In genomic region chr2:103556125-103556877, GRCm38 (mm10) we compare ENCODE assay signal across 8 mouse cellular contexts. TPM values are rescaled to one million over a fixed set of nuclear protein-coding genes. Genes with fewer than 3 reads are reported as not detected.
DNase-seq lines count a peak whose midpoint lies in the region; ATAC-seq and TF ChIP-seq lines count a peak whose summit lies in the region.

No protein-coding gene starts in this region.

- no peaks in the 10 kb centered on the region for H3K36me3 ChIP-seq in heart, embryonic 11.5 days (ENCODE audit: control insufficient read depth, insufficient read depth, low read length)
- H3K36me3 ChIP-seq in heart, embryonic 10.5 days, result no peaks in the 10 kb centered on the region
- no peaks in the 10 kb centered on the region for H3K36me3 ChIP-seq in MEL (ENCODE audit: control insufficient read depth in 1 of 2, insufficient read depth in 2 of 2, low read length in 2 of 2)

- peak in 2 of 3 experiments; percentile 34 to 57; a peak in 4 of 6 replicates for TF ChIP-seq CTCF in MEL (IDR thresholded peaks at IDR 0.05 in 2 of 3, conservative IDR thresholded peaks at IDR 0.05 in 1 of 3; ENCODE audit: control insufficient read depth in 1 of 3, insufficient read depth in 1 of 3, low read depth in 2 of 3, low read length in 3 of 3, poor library complexity in 1 of 3, severe bottlenecking in 1 of 3)

- ATAC-seq in heart, embryonic 11.5 days (replicated peaks; ENCODE audit: insufficient number of reproducible peaks, low FRiP score, low TSS enrichment), result 0 out of 2 replicates have a peak, but pooled peaks have one; percentile 35

- no peak overlapping the region for H3K4me2 ChIP-seq in heart, embryonic 11.5 days

- H3K9ac ChIP-seq in heart, embryonic 11.5 days (ENCODE audit: low read depth, low read length), result no peak overlapping the region
- H3K9ac ChIP-seq in MEL (ENCODE audit: control insufficient read depth, low read depth, low read length, poor library complexity, severe bottlenecking), result no peak overlapping the region

- DNase-seq in heart, embryonic 10.5 days (ENCODE audit: low spot score), result no peak
- DNase-seq in 3T3-L1 (ENCODE audit: low read depth, low spot score) (peak; percentile 47), MEL (ENCODE audit: low read depth, low spot score) (peak; percentile 31)
- DNase-seq in kidney, adult 9 months, result peak; percentile 69
- no peak for DNase-seq in frontal cortex, postnatal 10 days (ENCODE audit: low spot score in 2 of 2)
- no peak for DNase-seq in spleen, postnatal 36 days (ENCODE audit: low spot score in 2 of 2)
- no peak for DNase-seq in left cerebral cortex, adult 8-10 months (ENCODE audit: low spot score in 2 of 2)

- H3K9me3 ChIP-seq in heart, embryonic 11.5 days (replicated peaks; ENCODE audit: control insufficient read depth, low read length), result no peaks in the 10 kb centered on the region
- no peaks in the 10 kb centered on the region for H3K9me3 ChIP-seq in heart, embryonic 10.5 days
- no peaks in the 10 kb centered on the region for H3K9me3 ChIP-seq in MEL (replicated peaks; ENCODE audit: insufficient read depth, low read length)

- no peak overlapping the region for H3K27ac ChIP-seq in heart, embryonic 11.5 days (ENCODE audit: low read depth, low read length)
- H3K27ac ChIP-seq in heart, embryonic 10.5 days, result no peak overlapping the region
- no peak overlapping the region for H3K27ac ChIP-seq in MEL (ENCODE audit: control insufficient read depth, low read depth, low read length)

- TF ChIP-seq RAD21 in MEL (IDR thresholded peaks at IDR 0.05; ENCODE audit: low read depth, low read length), result peak; percentile 64

- H3K27me3 ChIP-seq in heart, embryonic 11.5 days (ENCODE audit: control insufficient read depth, insufficient read depth, low read length), result no peaks in the 10 kb centered on the region
- H3K27me3 ChIP-seq in heart, embryonic 10.5 days (ENCODE audit: insufficient read depth, poor library complexity, severe bottlenecking), result peaks cover 5% of the 10 kb centered on the region; the same call in 1 of the 2 replicates
- H3K27me3 ChIP-seq in MEL (ENCODE audit: control insufficient read depth in 1 of 2, insufficient read depth in 2 of 2, low read length in 2 of 2), result peaks cover 6 to 7% of the 10 kb centered on the region in 2 experiments

- no peak for TF ChIP-seq EP300 in MEL (IDR thresholded peaks at IDR 0.05; ENCODE audit: low read depth in 1 of 2, low read length in 2 of 2)

- no peaks in the 10 kb centered on the region for H3K79me2 ChIP-seq in MEL (ENCODE audit: control insufficient read depth, insufficient read depth, low read length, poor library complexity)

- TF ChIP-seq POLR2A in MEL (IDR thresholded peaks at IDR 0.05; ENCODE audit: control insufficient read depth in 1 of 2, insufficient read depth in 1 of 2, low read depth in 1 of 2, low read length in 2 of 2, poor library complexity in 1 of 2), result no peak

- H3K4me1 ChIP-seq in heart, embryonic 11.5 days (ENCODE audit: control insufficient read depth, insufficient read depth, low read length), result no peaks in the 10 kb centered on the region
- H3K4me1 ChIP-seq in heart, embryonic 10.5 days, result peaks cover 12% of the 10 kb centered on the region
- H3K4me1 ChIP-seq in MEL (ENCODE audit: control insufficient read depth in 1 of 2, insufficient read depth in 2 of 2, low read length in 2 of 2), result no peaks in the 10 kb centered on the region

- WGBS in heart, embryonic 11.5 days (ENCODE audit: insufficient replicate concordance), result 45% methylated on average over 10 of the region's 10 CpGs
- WGBS in heart, embryonic 10.5 days, result 42% methylated on average over 10 of the region's 10 CpGs

- H3K4me3 ChIP-seq in heart, embryonic 11.5 days (ENCODE audit: low read depth, low read length), result no peak overlapping the region
- H3K4me3 ChIP-seq in heart, embryonic 10.5 days, result no peak overlapping the region
- H3K4me3 ChIP-seq in MEL (ENCODE audit: control insufficient read depth in 1 of 2, insufficient read depth in 1 of 2, low read depth in 2 of 2, low read length in 2 of 2), result no peak overlapping the region

TF ChIP-seq in MEL, 35 proteins besides CTCF, POLR2A, EP300 and RAD21:
- TF ChIP-seq ZC3H11A (IDR thresholded peaks at IDR 0.05; ENCODE audit: low read depth, low read length) (peak; percentile 71), GATA1 (IDR thresholded peaks at IDR 0.05; ENCODE audit: low read depth, low read length) (no peak), SMC3 (IDR thresholded peaks at IDR 0.05; ENCODE audit: low read depth, low read length) (peak; percentile 74)

RNA-seq across cellular contexts. Expression of gene Abtb2, which starts 9.8 kb away (rescaled TPM):
- 15.6 and 20.6 TPM in 2 replicates for polyA plus RNA-seq in heart, embryonic 11.5 days (2014; fragmentation: Nextera tagmentation; extraction: Ambion mirVana)
- polyA plus RNA-seq in heart, embryonic 10.5 days (2016; fragmentation: Nextera tagmentation; extraction: Ambion mirVana), result 19.0 and 33.2 TPM in 2 replicates
- total RNA-seq in MEL (2012; rRNA removed), result 0.10 and 0.12 TPM in 2 replicates
- polyA plus RNA-seq in MEL (2012; ENCODE audit: insufficient read depth in 1 of 2, insufficient read length in 2 of 2, low read depth in 1 of 2, low replicate concordance in 2 of 2, missing spikeins in 1 of 2), result under 1 TPM in 1 of 2 experiments, not detected in 1; 0.13 TPM
- 1 to 10 TPM; 8.2 to 9.0 (median 8.7) TPM for total RNA-seq in left cerebral cortex, adult 8-10 months (2022)

Comparison
In these comparisons a context has a peak if more than half of its experiments do, and no peak if none do; other contexts are left out.
1. DNase-seq: peak in 3T3-L1 (single experiment), MEL (single experiment) and kidney, adult 9 months (single experiment); none in heart, embryonic 10.5 days (single experiment), frontal cortex, postnatal 10 days (0 of 2), spleen, postnatal 36 days (0 of 2) and left cerebral cortex, adult 8-10 months (0 of 2).
2. RNA of gene Abtb2, which starts 9.8 kb away (polyA plus RNA-seq): 19.0 to 33.2 TPM in heart, embryonic 10.5 days and 15.6 to 20.6 TPM in heart, embryonic 11.5 days; 0.13 TPM in MEL; every median in the first group is over 10 times any median in the second.